Mouse (Mus musculus): ENCODE results near the gene Cstad. TPM values are rescaled to one million over a fixed set of nuclear protein-coding genes. Genes with fewer than 3 reads are reported as not detected.

Gene Cstad
- total RNA-seq, 1 experiment from 2014 or later = 1.9 TPM

- ATAC-seq (replicated peaks in 1 of 2; ENCODE audit: insufficient read depth in 1 of 2, low FRiP score in 2 of 2, low TSS enrichment in 1 of 2, low read depth in 1 of 2, poor library complexity in 2 of 2, severe bottlenecking in 2 of 2) = peak; percentile 54 to 58
Observed at GRCm38 (mm10) chr2:30590909-30591308, 3.9 kb upstream of the Cstad start.

DNA sequence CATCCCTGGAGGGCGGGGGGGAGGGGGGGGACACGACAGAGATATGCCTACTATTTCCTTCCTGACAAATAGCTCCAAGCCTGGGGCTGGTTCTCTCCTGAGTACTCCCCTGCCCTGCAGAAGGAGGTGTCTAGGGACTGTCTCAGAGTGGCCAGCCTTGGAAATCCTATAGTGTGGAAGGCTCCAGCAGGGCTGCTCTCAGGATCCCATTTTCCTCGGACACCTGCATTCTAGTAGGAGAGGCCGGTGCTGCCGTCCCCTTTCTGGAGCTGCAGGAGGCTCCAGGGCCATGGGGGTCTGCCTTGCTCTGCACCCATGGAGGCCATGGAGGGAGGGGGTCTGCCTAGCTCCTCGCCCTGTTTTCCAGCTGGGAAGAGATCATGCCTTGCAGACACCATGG lies 2.4 kb upstream of the Cstad start:
- ATAC-seq (replicated peaks in 1 of 2; ENCODE audit: insufficient read depth in 1 of 2, low FRiP score in 2 of 2, low TSS enrichment in 1 of 2, low read depth in 1 of 2, poor library complexity in 2 of 2, severe bottlenecking in 2 of 2) = no peak

DNA sequence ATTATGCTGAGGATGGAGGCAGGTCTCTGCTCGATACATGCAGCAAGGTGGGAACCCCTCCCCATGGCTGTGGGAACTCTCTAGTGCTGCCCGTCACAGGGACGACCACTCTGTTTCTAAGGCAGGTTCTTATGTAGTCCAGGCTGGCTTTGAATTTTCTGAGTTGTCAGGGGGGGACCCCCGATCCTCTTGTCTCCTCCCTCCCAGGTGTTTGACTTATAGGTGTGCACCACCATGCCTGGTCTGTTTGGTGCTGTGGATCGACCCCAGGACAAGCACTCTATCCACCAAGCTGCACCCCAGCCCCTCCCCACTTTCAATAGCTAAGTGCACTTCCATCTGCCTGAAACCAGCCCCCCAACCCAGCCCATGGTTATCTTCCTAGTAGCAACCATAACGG lies 1.9 kb upstream of the Cstad start:
- no peak for ATAC-seq (replicated peaks in 1 of 2; ENCODE audit: insufficient read depth in 1 of 2, low FRiP score in 2 of 2, low TSS enrichment in 1 of 2, low read depth in 1 of 2, poor library complexity in 2 of 2, severe bottlenecking in 2 of 2)

GRCm38 (mm10) chr2:30593636-30594310 lies 1.1 kb upstream of the Cstad start:
- ATAC-seq (replicated peaks in 1 of 2; ENCODE audit: insufficient read depth in 1 of 2, low FRiP score in 2 of 2, low TSS enrichment in 1 of 2, low read depth in 1 of 2, poor library complexity in 2 of 2, severe bottlenecking in 2 of 2) = no peak

DNA sequence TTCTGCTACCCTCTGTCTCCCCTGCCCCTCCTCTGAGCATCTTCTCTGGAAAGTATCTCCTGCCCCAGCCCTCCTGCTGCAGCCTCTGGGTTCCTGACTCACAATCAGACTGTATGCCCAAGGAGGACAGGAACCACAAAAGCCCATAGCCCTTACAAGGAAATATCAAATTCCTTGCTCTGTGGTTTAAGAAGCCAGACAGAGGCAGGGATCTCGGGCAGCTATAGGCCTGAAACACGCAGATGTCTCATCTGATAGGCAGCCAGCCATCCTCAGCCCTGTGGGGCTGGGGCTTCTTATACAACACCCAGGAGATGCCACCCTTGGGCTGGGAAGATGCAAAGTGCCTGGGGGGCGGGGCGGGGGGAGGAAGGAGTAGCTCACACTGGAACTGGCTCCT lies 956 bp downstream of the Cstad start:
- ATAC-seq (replicated peaks in 1 of 2; ENCODE audit: insufficient read depth in 1 of 2, low FRiP score in 2 of 2, low TSS enrichment in 1 of 2, low read depth in 1 of 2, poor library complexity in 2 of 2, severe bottlenecking in 2 of 2) = no peak

DNA sequence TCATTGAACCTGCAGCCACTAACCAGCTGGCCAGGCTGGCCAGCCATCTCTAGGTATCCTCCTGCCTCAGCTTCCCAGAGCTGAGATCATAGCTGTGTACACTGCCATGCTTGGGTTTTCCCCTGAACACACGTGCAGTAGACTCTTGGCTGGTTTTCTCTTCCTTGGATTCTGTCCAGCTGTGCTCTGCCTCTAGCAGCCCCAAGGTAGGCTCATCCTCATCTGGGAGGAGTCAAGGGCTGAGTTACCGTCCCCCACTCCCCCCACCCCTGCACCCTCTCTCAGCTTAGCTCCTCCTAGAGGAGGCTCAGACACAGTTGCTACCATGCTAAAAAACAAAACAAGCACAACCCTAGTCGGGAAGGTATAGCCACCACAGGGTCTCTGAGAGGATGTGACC lies 4.8 kb downstream of the Cstad start:
- no peak for ATAC-seq (replicated peaks in 1 of 2; ENCODE audit: insufficient read depth in 1 of 2, low FRiP score in 2 of 2, low TSS enrichment in 1 of 2, low read depth in 1 of 2, poor library complexity in 2 of 2, severe bottlenecking in 2 of 2)

DNA sequence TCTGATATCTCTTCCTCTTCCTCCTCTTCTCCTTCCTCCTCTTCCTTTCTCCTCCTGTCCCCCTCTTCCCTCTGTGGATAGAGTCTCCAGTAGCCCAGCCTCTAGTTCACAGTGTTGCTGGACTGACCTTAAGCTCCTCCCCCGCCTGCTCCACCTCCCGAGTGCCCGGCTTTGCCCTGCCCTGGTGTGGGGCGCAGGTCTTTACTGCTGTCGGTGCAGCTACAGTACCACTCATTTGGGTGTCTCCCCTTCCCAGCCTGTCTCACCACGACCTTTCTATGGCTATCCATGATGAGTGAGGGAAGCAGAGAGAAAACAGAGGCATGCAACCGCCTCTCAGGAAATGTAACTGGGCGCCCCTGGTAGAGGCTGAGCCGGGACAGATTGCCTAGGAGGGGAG lies 5.5 kb downstream of the Cstad start:
- ATAC-seq (replicated peaks in 1 of 2; ENCODE audit: insufficient read depth in 1 of 2, low FRiP score in 2 of 2, low TSS enrichment in 1 of 2, low read depth in 1 of 2, poor library complexity in 2 of 2, severe bottlenecking in 2 of 2) = no peak

GRCm38 (mm10) chr2:30600965-30601841 lies 6.4 kb downstream of the Cstad start:
- ATAC-seq (replicated peaks in 1 of 2; ENCODE audit: insufficient read depth in 1 of 2, low FRiP score in 2 of 2, low TSS enrichment in 1 of 2, low read depth in 1 of 2, poor library complexity in 2 of 2, severe bottlenecking in 2 of 2) = no peak

DNA sequence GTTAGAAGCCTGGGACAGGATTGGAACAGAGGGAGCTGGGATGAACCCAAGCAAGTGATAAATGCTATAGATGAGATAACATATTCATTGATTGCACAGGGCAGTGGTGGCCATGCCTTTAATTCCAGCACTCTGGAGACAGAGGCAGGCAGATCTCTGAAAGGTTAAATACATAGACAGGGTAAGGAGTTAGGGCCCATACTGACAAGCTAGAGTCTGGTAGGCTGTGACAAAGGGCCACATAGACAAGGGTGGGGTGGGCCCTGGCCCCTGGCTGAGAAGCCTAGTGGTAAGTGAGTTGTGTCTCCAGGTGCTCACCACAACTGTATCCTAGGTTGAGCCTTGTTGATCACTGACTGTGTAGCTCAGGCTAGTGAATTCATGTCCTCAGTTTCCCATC lies 7.6 kb downstream of the Cstad start:
- ATAC-seq (replicated peaks in 1 of 2; ENCODE audit: insufficient read depth in 1 of 2, low FRiP score in 2 of 2, low TSS enrichment in 1 of 2, low read depth in 1 of 2, poor library complexity in 2 of 2, severe bottlenecking in 2 of 2) = no peak

DNA sequence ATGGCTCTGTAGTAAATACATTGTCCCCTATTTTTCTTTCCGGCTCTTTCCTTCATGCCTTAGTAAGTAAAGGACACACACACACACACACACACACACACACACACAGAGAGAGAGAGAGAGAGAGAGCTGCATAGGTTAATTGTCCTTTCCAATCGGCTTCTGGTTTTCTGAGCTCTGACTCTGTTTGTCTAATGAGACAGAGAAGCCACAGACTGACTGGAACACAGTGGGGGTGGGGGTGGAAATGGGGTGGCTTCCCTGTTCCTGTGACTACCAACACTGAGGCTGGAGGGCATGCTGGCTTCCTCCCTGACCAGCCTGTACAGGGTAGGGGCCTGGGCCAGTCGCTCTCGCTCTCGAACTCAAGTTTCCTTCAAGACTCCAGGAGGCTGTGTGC lies 8.9 kb downstream of the Cstad start:
- ATAC-seq (replicated peaks in 1 of 2; ENCODE audit: insufficient read depth in 1 of 2, low FRiP score in 2 of 2, low TSS enrichment in 1 of 2, low read depth in 1 of 2, poor library complexity in 2 of 2, severe bottlenecking in 2 of 2) = no peak

DNA sequence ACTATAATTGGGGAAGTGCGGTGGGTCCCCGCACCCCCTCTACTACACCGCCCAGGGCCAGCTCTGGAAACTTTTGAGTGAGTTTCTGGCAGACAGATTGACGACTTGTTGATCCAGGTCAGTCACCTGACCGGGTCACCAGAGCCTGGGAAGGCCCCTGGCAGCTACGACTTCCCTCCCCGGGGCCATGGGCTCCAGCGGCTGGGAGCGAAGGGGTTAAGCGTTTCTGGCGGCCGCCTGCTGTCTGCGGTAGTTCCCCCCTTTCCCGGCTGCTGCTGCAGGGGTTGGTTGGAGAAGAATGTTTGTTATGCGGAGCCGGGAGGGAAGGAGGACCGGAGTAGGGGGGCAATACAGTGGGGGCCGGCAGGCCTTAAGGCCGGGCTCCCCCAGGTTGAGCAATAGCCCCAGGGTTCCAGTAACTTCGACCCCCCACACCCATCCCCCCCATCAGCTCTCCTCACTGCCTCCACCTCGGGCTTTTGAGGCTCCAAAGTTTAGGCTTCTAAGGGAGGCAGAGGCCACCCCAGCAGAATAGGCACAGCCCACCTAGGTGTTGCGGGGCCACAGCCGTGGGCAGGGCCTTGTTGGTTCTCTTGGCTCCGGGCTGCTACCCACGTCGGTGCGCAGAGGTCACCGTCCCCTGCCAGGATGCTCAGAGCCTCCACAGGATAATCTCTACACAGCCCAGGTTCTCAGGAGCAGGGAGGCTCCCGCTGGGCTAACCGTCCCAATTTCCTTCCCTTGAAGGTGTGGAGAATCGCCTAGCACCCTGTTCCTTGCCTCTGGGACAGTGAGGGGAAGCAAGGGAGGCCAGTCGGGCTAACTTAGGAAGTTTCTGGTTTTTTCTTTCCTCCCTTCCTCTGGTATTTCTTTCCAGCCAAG lies 10.3 kb downstream of the Cstad start:
- peak; percentile 30 to 53; a peak in 3 of 4 replicates for ATAC-seq (replicated peaks in 1 of 2; ENCODE audit: insufficient read depth in 1 of 2, low FRiP score in 2 of 2, low TSS enrichment in 1 of 2, low read depth in 1 of 2, poor library complexity in 2 of 2, severe bottlenecking in 2 of 2)

DNA sequence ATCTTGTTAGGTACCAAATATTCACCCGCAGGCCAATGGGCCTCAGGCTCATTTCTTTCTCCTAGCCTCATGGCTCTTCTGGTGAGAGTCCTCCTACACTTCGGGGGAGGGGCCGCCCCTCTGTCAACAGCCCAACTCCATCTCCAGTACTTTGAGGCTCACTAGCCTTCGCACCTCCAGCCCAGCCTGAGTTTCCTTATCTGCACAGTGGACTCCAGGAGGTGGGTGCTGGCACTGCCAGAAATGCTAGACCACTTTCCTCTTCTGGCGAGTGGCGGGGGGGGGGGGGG lies 10.9 kb downstream of the Cstad start:
- no peak for ATAC-seq (replicated peaks in 1 of 2; ENCODE audit: insufficient read depth in 1 of 2, low FRiP score in 2 of 2, low TSS enrichment in 1 of 2, low read depth in 1 of 2, poor library complexity in 2 of 2, severe bottlenecking in 2 of 2)

DNA sequence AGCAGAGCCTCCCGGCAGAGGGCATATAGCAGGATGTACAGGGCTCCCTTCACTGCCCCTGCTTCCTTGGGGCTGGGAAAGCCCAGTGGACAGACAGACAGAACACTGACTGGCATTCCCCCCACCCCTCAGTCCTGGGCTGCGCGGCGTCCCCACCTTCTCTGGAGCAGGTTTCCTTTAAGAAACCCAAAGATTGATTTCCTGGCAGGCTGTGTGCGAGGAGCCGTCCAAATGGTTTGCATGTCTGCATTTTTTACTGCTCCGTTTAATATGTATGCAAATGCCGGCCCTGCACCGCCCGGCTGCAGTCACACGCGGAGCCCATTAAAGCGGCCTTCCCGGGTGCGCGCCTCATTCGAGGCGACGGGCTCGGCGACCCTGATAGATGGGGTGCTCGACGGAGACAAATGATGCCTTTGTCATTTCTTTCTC lies 11.8 kb downstream of the Cstad start:
- ATAC-seq (replicated peaks in 1 of 2; ENCODE audit: insufficient read depth in 1 of 2, low FRiP score in 2 of 2, low TSS enrichment in 1 of 2, low read depth in 1 of 2, poor library complexity in 2 of 2, severe bottlenecking in 2 of 2) = no peak

DNA sequence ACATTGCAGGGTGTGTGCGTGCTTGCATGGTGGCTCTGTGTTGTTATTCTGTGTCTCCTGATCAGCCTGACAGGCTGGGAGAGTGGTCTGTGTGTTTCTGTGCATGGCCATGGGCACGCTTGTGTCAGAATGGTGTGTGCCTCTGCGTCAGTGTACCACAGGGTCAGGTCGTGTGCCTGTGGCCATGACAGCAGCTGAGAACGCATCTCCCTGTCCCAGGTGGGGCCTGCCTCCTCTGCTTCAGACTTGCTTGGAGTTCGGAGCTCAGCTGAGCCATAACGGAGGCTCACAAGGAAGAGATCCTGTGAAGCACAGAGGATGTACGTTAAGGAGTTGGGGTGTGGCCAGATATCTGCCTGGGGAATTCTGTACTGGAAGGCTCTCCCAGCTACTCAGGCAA lies 13.1 kb downstream of the Cstad start:
- no peak for ATAC-seq (replicated peaks in 1 of 2; ENCODE audit: insufficient read depth in 1 of 2, low FRiP score in 2 of 2, low TSS enrichment in 1 of 2, low read depth in 1 of 2, poor library complexity in 2 of 2, severe bottlenecking in 2 of 2)

DNA sequence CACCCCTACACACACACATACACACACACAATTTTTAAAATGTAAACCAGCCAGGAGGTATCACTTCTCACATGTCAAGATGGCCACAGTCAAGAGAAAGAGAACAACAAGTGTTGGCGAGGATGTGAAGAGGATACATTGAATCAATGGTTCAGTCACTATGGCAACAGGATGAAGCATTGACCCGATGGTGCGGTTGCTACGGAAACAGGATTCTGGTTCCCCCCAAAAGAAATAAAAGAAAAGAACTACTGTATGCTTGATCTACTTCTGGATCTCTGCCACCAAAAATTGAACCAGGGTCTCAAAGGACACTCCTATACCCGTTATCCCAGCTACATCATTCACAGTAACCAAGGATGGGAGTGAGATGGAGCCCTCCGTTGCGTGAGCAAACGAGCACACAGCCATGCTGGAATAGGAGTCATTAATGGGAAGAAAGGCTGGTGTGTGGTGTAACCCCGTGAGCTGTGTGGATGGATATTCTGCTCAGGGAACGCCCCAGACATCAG lies 13.9 kb downstream of the Cstad start:
- no peak for ATAC-seq (replicated peaks in 1 of 2; ENCODE audit: insufficient read depth in 1 of 2, low FRiP score in 2 of 2, low TSS enrichment in 1 of 2, low read depth in 1 of 2, poor library complexity in 2 of 2, severe bottlenecking in 2 of 2)

- no peak for ATAC-seq (replicated peaks in 1 of 2; ENCODE audit: insufficient read depth in 1 of 2, low FRiP score in 2 of 2, low TSS enrichment in 1 of 2, low read depth in 1 of 2, poor library complexity in 2 of 2, severe bottlenecking in 2 of 2)
Observed at GRCm38 (mm10) chr2:30613574-30613973, 18.7 kb downstream of the Cstad start.

DNA sequence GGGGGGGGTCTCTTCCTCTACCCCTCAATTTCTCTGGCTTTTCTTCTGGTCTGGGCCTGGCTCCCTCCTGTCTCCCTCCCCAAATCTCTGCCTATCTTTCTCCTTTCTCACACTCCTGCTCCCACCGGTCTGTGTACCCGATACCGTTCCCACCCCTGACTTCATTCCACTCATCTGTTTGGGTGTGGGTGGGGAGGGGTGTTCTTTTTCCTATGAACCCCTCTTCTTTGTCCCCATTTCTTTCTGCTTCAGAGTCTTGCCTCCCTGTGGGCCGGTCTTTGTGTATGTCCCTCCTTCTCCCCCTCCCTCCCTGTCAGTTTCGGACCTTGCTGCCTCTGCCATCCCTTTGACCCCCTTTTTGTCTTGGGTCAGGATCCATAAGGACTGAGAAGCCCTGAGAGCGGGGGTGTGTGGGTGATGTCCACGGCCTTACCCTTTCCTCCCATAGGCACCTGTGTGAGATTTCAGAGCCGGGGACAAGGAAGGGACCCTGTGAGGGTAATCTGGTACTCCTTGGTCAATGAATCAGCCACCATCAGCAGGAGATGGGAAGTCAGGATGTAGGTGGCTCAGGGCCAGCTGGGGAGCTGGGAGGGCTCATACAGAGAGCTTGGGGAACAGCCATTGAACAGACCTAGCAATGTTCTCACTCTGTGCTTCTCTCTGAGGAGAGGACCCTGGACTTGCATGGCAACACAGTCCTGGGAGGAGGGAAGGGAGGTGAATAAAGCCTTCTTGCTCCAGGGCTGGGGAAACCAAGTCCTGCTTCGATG lies 19.5 kb downstream of the Cstad start:
- ATAC-seq (replicated peaks in 1 of 2; ENCODE audit: insufficient read depth in 1 of 2, low FRiP score in 2 of 2, low TSS enrichment in 1 of 2, low read depth in 1 of 2, poor library complexity in 2 of 2, severe bottlenecking in 2 of 2) = no peak
